Mouse (Mus musculus) liver, embryonic 12.5 days (tissue): ENCODE measurements at regions not wholly inside any gene's neighbourhood (a gene's known extent, or its start where the extent isn't known, plus 50 kb on each side); places are given as distances from the start of the nearest gene placed in this dataset.
"Not testable (repeated sequence)": the region's sequence is repeated elsewhere in the genome, so short reads cannot be mapped to it uniquely, and the experiment has no call there.

Experiments
- ATAC-seq: fragments of 200-750 bp; cut with Nextera tagmentation; 2 replicates; pipeline ENCODE4 v1.8.0; 2017; ENCODE audit warnings: moderate number of reproducible peaks, mild to moderate bottlenecking, moderate library complexity
- H3K27ac ChIP-seq: fragments of 300-500 bp; sonication (generic); 2 replicates; pipeline ENCODE4 v1.5.1; 2016; ENCODE audit warnings: mild to moderate bottlenecking
- H3K27me3 ChIP-seq: fragments of 300-500 bp; sonication (generic); replicated peaks from 2 replicates; pipeline ENCODE4 v1.6.1; 2016; ENCODE audit warnings: mild to moderate bottlenecking, moderate library complexity
- H3K36me3 ChIP-seq: fragments of 300-500 bp; sonication (generic); 2 replicates; pipeline ENCODE4 v1.6.1; 2016; ENCODE audit warnings: mild to moderate bottlenecking, moderate library complexity
- H3K4me1 ChIP-seq: fragments of 300-500 bp; sonication (generic); 2 replicates; pipeline ENCODE4 v1.6.1; 2016
- H3K4me2 ChIP-seq: fragments of 300-500 bp; sonication (generic); 2 replicates; pipeline ENCODE4 v1.6.1; 2016; ENCODE audit warnings: mild to moderate bottlenecking, moderate library complexity
- H3K4me3 ChIP-seq: fragments of 300-500 bp; sonication (generic); 2 replicates; pipeline ENCODE4 v1.5.1; 2016; ENCODE audit warnings: mild to moderate bottlenecking, moderate library complexity
- H3K9ac ChIP-seq: fragments of 300-500 bp; sonication (generic); 2 replicates; pipeline ENCODE4 v1.6.1; 2016; ENCODE audit warnings: mild to moderate bottlenecking, moderate library complexity
- H3K9me3 ChIP-seq: fragments of 300-500 bp; sonication (generic); replicated peaks from 2 replicates; pipeline ENCODE4 v1.6.1; 2016; ENCODE audit warnings: mild to moderate bottlenecking, moderate library complexity
- WGBS: fragments of 180-500 bp; shearing (Covaris S2); methylation state at CpG from one replicate; pipeline ENCODE4 v1.1.7; 2016; ENCODE audit not compliant: insufficient replicate concordance; 5-methylcytosine and 5-hydroxymethylcytosine counted together

DNA sequence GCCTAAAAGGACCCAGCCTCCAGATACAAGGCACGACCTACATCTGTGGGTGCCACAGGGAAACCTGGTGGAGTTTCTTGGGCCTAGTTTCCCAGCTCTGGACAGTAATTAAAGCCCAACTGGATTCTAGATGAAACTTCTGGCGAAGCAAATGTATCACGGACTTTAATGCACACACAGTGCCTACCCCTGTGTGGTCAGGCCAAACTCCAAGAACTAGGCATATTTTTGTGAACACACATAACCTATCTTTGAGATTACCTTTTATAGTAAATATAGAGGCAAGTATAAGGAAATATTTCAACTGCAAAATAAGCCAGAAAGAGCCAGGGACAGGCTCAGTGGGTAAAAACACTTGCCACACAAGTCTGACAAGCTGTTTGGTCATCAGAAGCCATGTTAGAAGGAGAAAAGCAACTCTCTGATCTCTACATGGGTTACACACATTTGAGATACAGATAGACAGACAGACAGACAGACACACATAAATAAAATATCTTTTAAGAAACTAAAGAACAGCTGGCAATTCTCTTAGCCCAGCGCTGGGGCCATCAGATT, 63.7 kb upstream of the Cpm start:
- WGBS, result 76% methylated on average over 4 of the region's 4 CpGs
- Histone ChIP-seq H3K4me2 (no peak overlapping the region), H3K36me3 (no peaks in the 10 kb centered on the region)

GRCm38 (mm10) chr10:117565110-117565509, 64.2 kb upstream of the Cpm start:
- Histone ChIP-seq H3K9ac (no peak overlapping the region), H3K27me3 (peaks cover 11% of the 10 kb centered on the region), H3K36me3 (no peaks in the 10 kb centered on the region), H3K4me1 (no peaks in the 10 kb centered on the region), H3K4me3 (no peak overlapping the region), H3K27ac (no peak overlapping the region), H3K9me3 (peaks cover 3% of the 10 kb centered on the region; the same call in 1 of the 2 replicates), H3K4me2 (no peak overlapping the region)
- WGBS, result 78% methylated on average over 3 of the region's 3 CpGs
- no peak for ATAC-seq

More for the DNA sequence above, 63.7 kb upstream of the Cpm start:
- Histone ChIP-seq H3K9ac (no peak overlapping the region), H3K4me3 (no peak overlapping the region), H3K27me3 (peaks cover 16% of the 10 kb centered on the region), H3K27ac (no peak overlapping the region), H3K9me3 (peaks cover 3% of the 10 kb centered on the region; the same call in 1 of the 2 replicates), H3K4me1 (no peaks in the 10 kb centered on the region)
- no peak for ATAC-seq

DNA sequence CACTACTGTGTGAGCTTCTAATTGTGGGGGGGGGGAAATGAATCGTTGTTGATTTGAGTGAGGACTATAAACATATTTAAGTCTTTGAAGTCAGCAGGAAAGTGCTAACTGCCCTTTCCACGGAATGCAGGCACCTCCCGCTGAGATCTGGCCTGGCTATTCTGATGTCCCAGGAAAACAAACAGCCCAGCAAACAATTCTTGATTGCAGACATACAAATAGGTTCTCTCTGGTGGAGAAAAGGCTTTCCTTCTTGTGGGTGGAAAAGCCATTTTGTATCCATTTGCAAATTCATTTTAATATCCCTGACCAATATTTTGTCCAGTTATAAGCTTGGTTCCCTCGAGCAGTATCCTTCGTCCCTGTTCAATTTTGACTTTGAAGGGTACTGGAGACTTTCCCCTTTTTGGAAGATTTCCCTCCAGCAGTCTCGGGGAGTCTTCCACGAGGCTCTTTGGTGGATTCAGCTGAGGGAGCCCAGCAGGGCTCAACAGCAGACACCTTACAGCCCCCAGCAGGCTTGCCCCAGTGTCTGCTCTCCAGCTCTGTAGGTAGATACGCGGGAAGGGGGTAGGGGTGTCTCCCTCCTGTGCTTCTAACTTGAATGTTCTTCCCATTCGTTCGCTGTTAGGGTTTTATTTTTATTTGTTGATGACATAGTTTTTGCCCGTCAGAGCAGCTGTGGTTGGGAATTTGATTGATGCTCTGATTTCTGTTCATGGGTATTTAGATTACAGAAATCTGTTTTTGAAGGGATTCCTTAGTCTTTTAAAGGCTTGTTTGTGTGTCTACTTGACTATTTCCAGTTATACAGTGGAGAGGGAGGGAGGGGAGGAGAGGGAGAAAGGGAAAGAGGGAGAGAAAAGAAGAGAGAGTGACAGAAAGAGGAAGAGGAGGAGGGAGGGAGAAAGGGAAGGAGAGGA, 64.9 kb upstream of the Cpm start:
- Histone ChIP-seq H3K9ac (no peak overlapping the region), H3K4me2 (no peak overlapping the region), H3K4me3 (no peak overlapping the region), H3K4me1 (no peaks in the 10 kb centered on the region), H3K9me3 (peaks cover 3% of the 10 kb centered on the region; the same call in 1 of the 2 replicates), H3K27ac (no peak overlapping the region), H3K27me3 (peaks cover 3% of the 10 kb centered on the region; the same call in 1 of the 2 replicates), H3K36me3 (no peaks in the 10 kb centered on the region)
- ATAC-seq, result no peak
- WGBS, result 32% methylated on average over 12 of the region's 12 CpGs

DNA sequence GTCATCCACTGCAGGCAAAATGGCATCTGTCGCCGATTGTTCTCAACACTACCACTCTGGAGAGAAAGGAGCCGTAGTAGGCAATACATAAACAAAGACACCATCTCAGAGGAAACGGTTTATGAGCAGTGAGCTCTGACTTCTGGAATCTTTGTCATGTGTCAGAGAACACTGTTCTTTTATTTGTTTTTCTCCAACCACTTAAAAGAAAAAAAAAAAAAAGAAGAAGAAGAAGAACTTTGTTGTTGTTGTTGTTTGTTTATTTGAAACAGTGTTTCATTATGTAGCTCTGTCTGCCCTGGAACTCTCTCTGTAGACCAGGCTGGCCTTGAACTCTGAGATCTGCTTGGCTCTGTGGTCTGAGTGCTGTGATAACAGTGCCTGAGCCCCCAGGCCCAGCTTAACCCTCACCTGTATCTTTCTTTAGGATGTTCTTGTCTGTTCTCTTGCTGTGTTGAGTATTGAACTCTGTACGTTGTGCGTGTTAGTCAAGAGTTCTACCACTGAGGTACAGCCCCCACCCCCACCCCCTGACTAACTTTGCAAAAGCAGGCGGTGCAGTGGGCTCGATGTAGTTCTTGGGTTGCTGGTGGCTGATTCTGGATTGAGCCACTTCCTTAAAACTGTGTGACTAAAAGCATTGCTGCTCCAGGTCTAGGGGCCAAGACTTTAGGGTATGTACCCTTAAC, 65.7 kb upstream of the Cpm start:
- Histone ChIP-seq H3K9ac (no peak overlapping the region), H3K4me2 (no peak overlapping the region), H3K36me3 (no peaks in the 10 kb centered on the region), H3K4me3 (no peak overlapping the region), H3K27ac (no peak overlapping the region), H3K9me3 (peaks cover 3% of the 10 kb centered on the region; the same call in 1 of the 2 replicates), H3K4me1 (no peaks in the 10 kb centered on the region), H3K27me3 (no peaks in the 10 kb centered on the region)
- 59% methylated on average over 8 of the region's 8 CpGs for WGBS
- ATAC-seq, result no peak

- not testable (repeated sequence) for H3K9ac ChIP-seq, H3K4me2 ChIP-seq, H3K9me3 ChIP-seq, H3K27me3 ChIP-seq, H3K36me3 ChIP-seq, ATAC-seq, H3K27ac ChIP-seq, H3K4me3 ChIP-seq, H3K4me1 ChIP-seq
- 73% methylated on average over 3 of the region's 3 CpGs for WGBS
These were observed 66.5 kb upstream of the Cpm start for GRCm38 (mm10) chr10:117562850-117563248.

DNA sequence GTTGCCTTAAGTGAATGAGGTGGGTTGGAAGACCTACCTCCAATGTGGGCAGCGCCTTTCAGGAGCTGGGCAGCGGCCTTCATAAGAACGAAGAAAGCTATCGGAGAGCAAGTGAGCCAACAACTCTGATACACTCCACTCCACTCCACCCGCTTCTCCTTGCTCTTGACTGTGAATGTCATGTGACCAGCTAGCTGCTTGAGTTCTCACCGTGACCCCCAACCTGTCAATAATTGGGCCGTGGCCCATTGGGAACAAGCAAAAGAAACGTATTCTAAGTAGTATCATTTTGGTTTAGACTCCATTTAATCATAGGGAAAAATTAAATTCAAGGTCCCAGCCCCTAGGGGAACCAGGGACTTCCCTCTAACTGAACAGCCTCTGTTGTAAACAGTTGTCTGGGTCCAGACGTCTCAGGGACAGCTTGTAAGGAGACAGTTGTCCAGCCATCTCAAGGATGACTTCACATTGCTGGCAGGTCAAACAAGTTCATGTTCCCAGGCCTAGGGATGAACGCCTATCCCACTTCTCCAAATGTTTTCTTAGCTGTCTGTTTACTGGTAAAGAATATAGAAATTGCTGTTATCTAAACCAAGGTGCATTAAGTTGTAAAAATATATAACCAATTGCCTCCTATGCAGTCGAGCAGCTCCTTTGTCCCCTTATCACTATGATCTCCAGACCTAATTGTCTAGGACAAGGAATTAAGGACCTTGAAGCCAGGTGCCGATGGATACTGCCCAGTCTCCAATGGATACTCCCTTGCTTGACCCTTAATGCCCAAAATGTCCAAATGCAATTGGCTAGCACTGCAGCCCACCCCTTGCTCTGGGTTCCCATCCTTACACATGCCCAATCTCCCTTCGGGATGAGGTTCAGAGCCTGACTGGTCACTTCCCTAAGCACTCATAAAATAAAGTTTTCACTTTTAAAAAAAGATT, 67.1 kb upstream of the Cpm start:
- no peak for ATAC-seq
- H3K36me3 ChIP-seq, result no peaks in the 10 kb centered on the region
- peaks cover 3% of the 10 kb centered on the region; the same call in 1 of the 2 replicates for H3K9me3 ChIP-seq
- 67% methylated on average over 13 of the region's 13 CpGs for WGBS
- H3K27me3 ChIP-seq, result no peaks in the 10 kb centered on the region
- no peak overlapping the region for H3K4me2 ChIP-seq
- H3K9ac ChIP-seq, result no peak overlapping the region
- no peaks in the 10 kb centered on the region for H3K4me1 ChIP-seq
- no peak overlapping the region for H3K27ac ChIP-seq
- no peak overlapping the region for H3K4me3 ChIP-seq

- no peak overlapping the region for H3K27ac ChIP-seq
- H3K9me3 ChIP-seq, result peaks cover 2% of the 10 kb centered on the region; the same call in 1 of the 2 replicates
- H3K9ac ChIP-seq, result no peak overlapping the region
- WGBS, result 52% methylated on average over 5 of the region's 5 CpGs
- no peaks in the 10 kb centered on the region for H3K27me3 ChIP-seq
- ATAC-seq, result no peak
- H3K4me3 ChIP-seq, result no peak overlapping the region
- no peak overlapping the region for H3K4me2 ChIP-seq
- no peaks in the 10 kb centered on the region for H3K4me1 ChIP-seq
- no peaks in the 10 kb centered on the region for H3K36me3 ChIP-seq
These were observed 68.0 kb upstream of the Cpm start for GRCm38 (mm10) chr10:117561279-117561820.

DNA sequence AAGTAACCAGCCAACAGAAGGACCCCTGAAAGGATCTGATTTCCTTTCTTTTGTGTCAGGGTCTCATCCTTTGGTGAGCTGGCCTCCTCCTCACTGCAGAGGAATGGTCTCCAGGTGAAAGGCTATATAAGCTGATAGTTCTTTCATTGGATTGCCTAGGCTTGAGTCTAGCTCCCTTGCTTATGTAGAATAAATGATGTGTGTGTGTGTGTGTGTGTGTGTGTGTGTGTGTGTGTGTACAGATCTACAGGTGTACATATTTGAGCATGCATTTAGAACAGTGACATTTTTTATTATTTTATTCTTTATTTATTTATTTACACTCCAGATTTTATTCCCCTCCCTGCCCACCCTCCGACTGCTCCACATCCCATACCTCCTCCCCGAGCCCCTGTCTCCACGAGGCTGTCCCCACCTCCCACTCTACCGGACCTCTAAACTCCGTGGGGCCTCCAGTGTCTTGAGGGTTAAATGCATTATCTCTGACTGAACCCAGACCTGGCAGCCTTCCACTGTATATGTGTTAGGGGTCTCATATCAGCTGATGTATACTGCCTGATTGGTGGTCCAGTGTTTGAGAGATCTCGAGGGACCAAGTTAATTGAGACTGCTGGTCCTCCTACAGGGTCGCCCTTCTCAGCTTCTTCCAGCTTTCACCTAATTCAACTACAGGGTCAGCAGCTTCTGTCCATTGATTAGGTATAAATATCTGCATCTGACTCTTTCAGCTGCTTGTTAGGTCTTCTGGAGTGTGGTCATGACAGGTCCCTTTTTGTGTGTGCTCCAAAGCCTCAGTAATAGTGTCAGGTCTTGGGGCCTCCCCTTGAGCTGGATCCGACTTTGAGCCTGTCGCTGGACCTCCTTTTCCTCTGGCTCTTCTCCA, 68.7 kb upstream of the Cpm start:
- no peak overlapping the region for H3K4me3 ChIP-seq
- no peak overlapping the region for H3K9ac ChIP-seq
- no peaks in the 10 kb centered on the region for H3K27me3 ChIP-seq
- H3K36me3 ChIP-seq, result no peaks in the 10 kb centered on the region
- no peak overlapping the region for H3K4me2 ChIP-seq
- H3K4me1 ChIP-seq, result no peaks in the 10 kb centered on the region
- 53% methylated on average over 9 of the region's 9 CpGs for WGBS
- H3K27ac ChIP-seq, result no peak overlapping the region
- ATAC-seq, result no peak
- H3K9me3 ChIP-seq, result no peaks in the 10 kb centered on the region

GRCm38 (mm10) chr10:117559615-117560395, 69.5 kb upstream of the Cpm start:
- no peaks in the 10 kb centered on the region for H3K4me1 ChIP-seq
- H3K27ac ChIP-seq, result no peak overlapping the region
- no peaks in the 10 kb centered on the region for H3K36me3 ChIP-seq
- no peak overlapping the region for H3K9ac ChIP-seq
- WGBS, result 72% methylated on average over 17 of the region's 17 CpGs
- no peaks in the 10 kb centered on the region for H3K9me3 ChIP-seq
- no peaks in the 10 kb centered on the region for H3K27me3 ChIP-seq
- ATAC-seq, result no peak
- no peak overlapping the region for H3K4me2 ChIP-seq
- H3K4me3 ChIP-seq, result no peak overlapping the region
